15 mouse cellular contexts compared by ENCODE assay signal in genomic region chr14:11584263-11584662, GRCm38 (mm10). TPM values are rescaled to one million over a fixed set of nuclear protein-coding genes. Genes with fewer than 3 reads are reported as not detected.
"Had no signal": no experiment of that assay in that cellular context is flagged by ENCODE, and none has a peak within 500 bp of the region (broad histone marks: within the 10 kb centered on the region; RNA-seq: fewer than 3 reads in every experiment).

No protein-coding gene starts in this region.

- H3K9ac ChIP-seq: intestine, embryonic 15.5 days; limb, embryonic 13.5 days; liver, embryonic 14.5 days; midbrain, embryonic 12.5 days had no signal

- H3K36me3 ChIP-seq: intestine, embryonic 15.5 days; limb, embryonic 13.5 days had no signal

- H3K4me1 ChIP-seq: intestine, embryonic 15.5 days had no signal

- H3K27me3 ChIP-seq: intestine, embryonic 15.5 days; limb, embryonic 13.5 days; midbrain, embryonic 12.5 days had no signal

- H3K4me2 ChIP-seq: intestine, embryonic 15.5 days; limb, embryonic 13.5 days; midbrain, embryonic 12.5 days had no signal

- H3K4me3 ChIP-seq: intestine, embryonic 15.5 days; limb, embryonic 13.5 days; midbrain, embryonic 12.5 days; myocyte had no signal

- H3K27ac ChIP-seq: intestine, embryonic 15.5 days; kidney, postnatal 0 days; limb, embryonic 13.5 days; liver, embryonic 14.5 days; midbrain, embryonic 12.5 days had no signal

- H3K9me3 ChIP-seq: intestine, embryonic 15.5 days had no signal

- DNase-seq: kidney, adult 8-10 months; kidney, postnatal 36 days; left cerebral cortex, postnatal 4 days; lung, adult 18-20 months; right cerebral cortex, postnatal 4 days; spleen, adult 18-20 months; thymus, postnatal 4 days had no signal

RNA-seq across cellular contexts. Expression of gene Ptprg, which starts 30.9 kb away (rescaled TPM):
- total RNA-seq: megakaryocyte-erythroid progenitor cell, adult 5-6 weeks; neutrophil, adult 5-6 weeks had no signal
